Mouse (Mus musculus) midbrain, embryonic 14.5 days (tissue): ENCODE data around the gene Pkhd1. TPM values are rescaled to one million over a fixed set of nuclear protein-coding genes. Genes with fewer than 3 reads are reported as not detected.

Source experiments
- ATAC-seq: fragments of 200-750 bp; cut with Nextera tagmentation; 2 replicates; pipeline ENCODE4 v1.8.0; 2017; ENCODE audit warnings: moderate number of reproducible peaks, moderate library complexity; ENCODE audit not compliant: low FRiP score, low TSS enrichment
- DNase-seq: peaks from one replicate; pipeline ENCODE4 v3.0.0-alpha.2; 2015
- H3K27ac ChIP-seq: fragments of 300-500 bp; sonication (generic); replicated peaks from 2 replicates; pipeline ENCODE4 v1.5.1; 2014; ENCODE audit warnings: mild to moderate bottlenecking, low read depth, low read length, moderate library complexity
- H3K27me3 ChIP-seq: fragments of 300-500 bp; sonication (generic); 2 replicates; pipeline ENCODE4 v1.6.1; 2014; ENCODE audit warnings: low read length, control low read depth, mixed read lengths; ENCODE audit not compliant: control insufficient read depth, insufficient read depth
- H3K36me3 ChIP-seq: fragments of 300-500 bp; sonication (generic); 2 replicates; pipeline ENCODE4 v1.6.1; 2014; ENCODE audit warnings: low read length, control low read depth; ENCODE audit not compliant: control insufficient read depth, insufficient read depth
- H3K4me1 ChIP-seq: fragments of 300-500 bp; sonication (generic); 2 replicates; pipeline ENCODE4 v1.6.1; 2014; ENCODE audit warnings: mild to moderate bottlenecking, antibody characterized with exemption, low read length, control low read depth; ENCODE audit not compliant: control insufficient read depth, insufficient read depth
- H3K4me2 ChIP-seq: fragments of 300-500 bp; sonication (generic); 2 replicates; pipeline ENCODE4 v1.6.1; 2014; ENCODE audit warnings: mild to moderate bottlenecking, low read length, moderate library complexity
- H3K4me3 ChIP-seq: fragments of 300-500 bp; sonication (generic); replicated peaks from 2 replicates; pipeline ENCODE4 v1.5.1; 2014; ENCODE audit warnings: low read depth, low read length
- H3K9ac ChIP-seq: fragments of 300-500 bp; sonication (generic); replicated peaks from 2 replicates; pipeline ENCODE4 v1.6.1; 2014; ENCODE audit warnings: mild to moderate bottlenecking, low read length, moderate library complexity
- H3K9me3 ChIP-seq: fragments of 300-500 bp; sonication (generic); 2 replicates; pipeline ENCODE4 v1.6.1; 2016; ENCODE audit warnings: low read length, control low read depth, mixed read lengths; ENCODE audit not compliant: control insufficient read depth
- WGBS: fragments of 180-500 bp; shearing (Covaris S2); extraction: QIAGEN DNeasy Blood & Tissue Kit; methylation state at CpG from one replicate; pipeline ENCODE4 v1.1.7; 2014; 5-methylcytosine and 5-hydroxymethylcytosine counted together
- polyA plus RNA-seq: library from polyadenylated mRNA; unstranded; fragments of >200 nt; fragmentation: Nextera tagmentation; extraction: Ambion mirVana; gene quantifications from 2 replicates; pipeline ENCODE4 v1.2.1, GENCODE M21; 2014

The Pkhd1 gene
- 0.03 and 0.05 TPM in 2 replicates for polyA plus RNA-seq

GRCm38 (mm10) chr1:20617849-20618530 is at the start of gene Pkhd1:
TSS of gene Pkhd1 (minus strand) at chr1:20618064.
- 84% methylated on average over 10 of the region's 10 CpGs for WGBS
- H3K4me1 ChIP-seq = no peaks in the 10 kb centered on the region
- H3K36me3 ChIP-seq = no peaks in the 10 kb centered on the region
- H3K4me2 ChIP-seq = no peak within 1 kb of the TSS
- H3K27ac ChIP-seq = no peak within 1 kb of the TSS
- H3K9me3 ChIP-seq = no peaks in the 10 kb centered on the region
- DNase-seq (no peak), ATAC-seq (no peak)
- no peak within 1 kb of the TSS for H3K4me3 ChIP-seq
- no peaks in the 10 kb centered on the region for H3K27me3 ChIP-seq
- H3K9ac ChIP-seq = no peak within 1 kb of the TSS

GRCm38 (mm10) chr1:20667567-20667966 is 49.7 kb upstream of the Pkhd1 start:
- WGBS = 83% methylated on average over 7 of the region's 7 CpGs
- H3K27me3 ChIP-seq = no peaks in the 10 kb centered on the region
- no peak overlapping the region for H3K4me3 ChIP-seq

DNA sequence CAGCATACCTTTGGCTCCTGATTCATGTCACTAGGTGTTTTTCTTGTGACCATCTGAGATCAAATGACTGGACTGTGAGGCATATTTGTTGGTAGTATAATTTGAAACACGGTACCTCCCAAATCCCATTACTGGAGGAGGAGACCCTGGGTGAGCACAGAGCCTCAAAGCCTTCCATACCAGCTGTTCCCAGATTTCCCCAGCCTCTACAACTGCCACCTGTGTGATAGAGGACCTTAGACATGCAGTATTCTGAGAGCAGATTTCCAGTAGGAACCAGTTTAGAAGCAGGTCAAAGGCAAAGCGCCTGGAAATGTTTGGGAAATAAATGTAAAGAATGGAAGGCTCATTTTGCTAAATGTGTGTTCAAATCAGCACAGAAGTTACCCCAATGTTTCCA is 48.4 kb upstream of the Pkhd1 start:
- no peak for ATAC-seq
- 88% methylated on average over 2 of the region's 2 CpGs for WGBS

More at GRCm38 (mm10) chr1:20667567-20667966, 49.7 kb upstream of the Pkhd1 start:
- Histone ChIP-seq H3K36me3 (no peaks in the 10 kb centered on the region), H3K9ac (no peak overlapping the region), H3K9me3 (no peaks in the 10 kb centered on the region), H3K4me2 (no peak overlapping the region), H3K27ac (no peak overlapping the region), H3K4me1 (no peaks in the 10 kb centered on the region)
- DNase-seq (no peak), ATAC-seq (no peak)

DNA sequence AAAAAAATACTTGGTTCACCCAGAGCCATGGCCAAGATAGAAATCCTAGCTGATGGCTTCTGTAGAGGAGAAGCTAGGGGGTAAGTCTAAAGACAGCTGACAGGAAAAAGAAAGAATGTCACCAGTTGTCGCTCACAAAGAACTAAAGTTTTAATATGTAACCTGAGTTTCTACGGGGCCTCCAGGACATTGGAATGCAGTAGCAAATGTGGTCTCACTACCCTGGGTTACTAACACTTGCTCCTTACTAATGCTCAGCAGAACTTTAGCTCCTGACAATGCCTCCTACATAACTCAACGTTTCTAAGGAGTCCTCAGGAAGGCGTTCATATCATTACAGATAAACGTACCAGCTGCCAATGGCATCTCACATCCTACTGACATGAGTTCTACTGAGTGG is 37.2 kb upstream of the Pkhd1 start:
- Histone ChIP-seq H3K4me3 (no peak overlapping the region), H3K9me3 (no peaks in the 10 kb centered on the region), H3K36me3 (no peaks in the 10 kb centered on the region), H3K4me2 (no peak overlapping the region), H3K4me1 (no peaks in the 10 kb centered on the region), H3K9ac (no peak overlapping the region), H3K27me3 (no peaks in the 10 kb centered on the region), H3K27ac (no peak overlapping the region)
- ATAC-seq (no peak), DNase-seq (no peak)
- 79% methylated on average over 5 of the region's 5 CpGs for WGBS

More for the DNA sequence above, 48.4 kb upstream of the Pkhd1 start:
- H3K36me3 ChIP-seq = no peaks in the 10 kb centered on the region
- no peaks in the 10 kb centered on the region for H3K9me3 ChIP-seq
- no peak overlapping the region for H3K9ac ChIP-seq
- H3K27ac ChIP-seq = no peak overlapping the region
- H3K27me3 ChIP-seq = no peaks in the 10 kb centered on the region
- no peak overlapping the region for H3K4me3 ChIP-seq
- no peak for DNase-seq
- H3K4me2 ChIP-seq = no peak overlapping the region
- no peaks in the 10 kb centered on the region for H3K4me1 ChIP-seq

DNA sequence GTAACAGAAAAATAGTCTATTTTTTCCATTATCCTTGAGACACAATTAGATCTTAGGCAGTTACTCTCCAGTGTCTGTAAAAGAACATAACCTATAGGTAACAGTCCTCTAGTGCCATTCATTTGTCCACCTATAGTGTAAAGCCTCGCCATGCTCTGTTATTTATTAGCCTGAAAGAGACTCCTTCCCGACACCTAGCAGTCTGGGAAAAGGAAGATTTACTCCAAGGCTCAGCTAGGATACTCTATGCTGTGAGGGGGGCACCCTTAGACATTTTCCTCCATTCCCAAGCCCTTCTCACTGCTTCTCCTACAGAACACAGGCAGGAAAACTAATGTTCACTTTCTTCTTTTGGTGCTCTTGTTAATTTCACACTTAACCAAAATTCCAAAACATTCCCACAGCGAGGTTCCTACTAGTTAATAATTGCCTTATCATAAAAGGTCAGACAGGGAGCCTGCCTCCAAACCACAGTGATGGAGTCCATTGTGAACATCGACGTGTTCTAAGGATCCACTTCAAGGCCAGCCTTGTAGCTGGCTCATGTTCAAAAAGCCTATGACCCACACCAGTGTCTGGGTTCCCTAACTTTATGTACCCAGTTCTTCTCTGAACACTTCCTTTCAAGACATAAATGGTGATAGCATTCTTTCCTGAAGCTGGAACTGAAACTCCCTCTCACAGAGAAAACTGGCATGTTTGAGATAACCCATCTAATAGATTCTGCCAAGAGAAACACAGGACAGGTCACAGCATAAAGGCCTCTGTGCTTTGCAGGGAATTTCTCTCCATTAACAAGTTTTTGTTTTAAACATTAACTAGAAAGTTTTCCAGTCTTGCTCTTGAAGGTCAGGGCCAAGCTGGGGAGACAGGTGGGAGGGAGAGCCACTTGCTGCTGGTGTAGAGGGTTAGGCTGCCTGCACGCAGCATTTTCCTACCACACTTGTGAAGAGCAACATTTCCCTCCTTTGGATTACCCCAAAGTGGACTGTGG is 35.9 kb upstream of the Pkhd1 start:
- 80% methylated on average over 6 of the region's 6 CpGs for WGBS
- H3K9ac ChIP-seq = no peak overlapping the region
- no peak overlapping the region for H3K4me2 ChIP-seq
- no peaks in the 10 kb centered on the region for H3K27me3 ChIP-seq
- H3K9me3 ChIP-seq = no peaks in the 10 kb centered on the region
- ATAC-seq (no peak), DNase-seq (no peak)
- H3K4me3 ChIP-seq = no peak overlapping the region
- no peaks in the 10 kb centered on the region for H3K4me1 ChIP-seq
- H3K27ac ChIP-seq = no peak overlapping the region
- no peaks in the 10 kb centered on the region for H3K36me3 ChIP-seq

DNA sequence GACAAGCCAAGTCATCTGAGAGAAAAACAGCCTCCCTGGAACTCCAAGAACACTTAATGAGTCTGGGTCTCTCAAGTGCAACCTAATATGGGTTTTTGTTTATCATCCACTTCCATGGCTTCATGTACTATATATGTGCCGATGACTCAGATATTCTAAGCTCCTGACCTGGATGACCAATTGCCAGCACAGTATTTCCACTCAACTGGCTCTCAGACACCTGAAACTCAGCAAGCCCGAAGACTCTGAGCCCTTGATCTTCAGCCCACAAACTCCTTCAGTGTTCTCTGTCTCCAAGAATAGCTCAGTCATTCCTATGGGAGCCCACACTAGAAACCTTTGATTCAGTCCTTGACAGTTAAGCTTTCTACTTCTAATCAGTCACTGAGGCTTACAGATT is 17.0 kb upstream of the Pkhd1 start:
- no peak overlapping the region for H3K4me3 ChIP-seq
- no peaks in the 10 kb centered on the region for H3K27me3 ChIP-seq
- H3K27ac ChIP-seq = no peak overlapping the region
- no peak overlapping the region for H3K9ac ChIP-seq
- ATAC-seq (no peak), DNase-seq (no peak)
- H3K4me1 ChIP-seq = no peaks in the 10 kb centered on the region
- no peak overlapping the region for H3K4me2 ChIP-seq
- H3K9me3 ChIP-seq = no peaks in the 10 kb centered on the region
- no peaks in the 10 kb centered on the region for H3K36me3 ChIP-seq
- 78% methylated on average over 2 of the region's 2 CpGs for WGBS

GRCm38 (mm10) chr1:20633276-20633869 is 15.5 kb upstream of the Pkhd1 start:
- DNase-seq (no peak), ATAC-seq (no peak)
- WGBS = 76% methylated on average over 7 of the region's 7 CpGs

DNA sequence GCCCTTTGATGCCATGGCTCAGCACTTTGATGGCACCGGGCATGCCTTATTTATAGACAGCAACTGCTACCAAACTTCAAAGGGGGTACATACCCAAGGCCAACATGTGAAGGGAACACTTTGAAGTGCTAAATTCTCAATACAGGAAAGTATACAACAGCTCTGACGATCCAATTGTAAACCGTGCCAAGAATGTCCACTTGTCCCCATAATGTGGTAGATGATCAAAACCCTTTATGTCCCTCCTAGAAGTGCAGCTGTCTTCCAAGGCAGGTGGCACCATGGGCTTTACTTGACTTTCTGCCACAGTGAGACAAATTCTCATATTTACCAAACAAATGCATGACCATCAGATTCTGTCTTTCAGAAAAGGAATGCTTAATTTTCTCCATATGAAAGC is 6.7 kb upstream of the Pkhd1 start:
- ATAC-seq (no peak), DNase-seq (no peak)
- no peak overlapping the region for H3K4me3 ChIP-seq
- H3K27me3 ChIP-seq = no peaks in the 10 kb centered on the region
- no peaks in the 10 kb centered on the region for H3K9me3 ChIP-seq
- H3K27ac ChIP-seq = no peak overlapping the region
- no peaks in the 10 kb centered on the region for H3K36me3 ChIP-seq
- no peak overlapping the region for H3K9ac ChIP-seq
- H3K4me1 ChIP-seq = no peaks in the 10 kb centered on the region
- 89% methylated on average over 3 of the region's 3 CpGs for WGBS
- H3K4me2 ChIP-seq = no peak overlapping the region

More at GRCm38 (mm10) chr1:20633276-20633869, 15.5 kb upstream of the Pkhd1 start:
- H3K27ac ChIP-seq = no peak overlapping the region
- no peaks in the 10 kb centered on the region for H3K36me3 ChIP-seq
- no peaks in the 10 kb centered on the region for H3K9me3 ChIP-seq
- H3K27me3 ChIP-seq = no peaks in the 10 kb centered on the region
- H3K4me3 ChIP-seq = no peak overlapping the region
- no peak overlapping the region for H3K4me2 ChIP-seq
- no peaks in the 10 kb centered on the region for H3K4me1 ChIP-seq
- no peak overlapping the region for H3K9ac ChIP-seq
